Mouse (Mus musculus) stomach, postnatal 0 days (tissue): ENCODE measurements around the gene Fbf1.
A peak's percentile ranks its signal among the peaks of the same experiment; 100 is the strongest.

Experiments
- CTCF ChIP-seq: IDR thresholded peaks from 2 replicates; pipeline ENCODE4 v1.5.1; 2016; ENCODE audit warnings: antibody characterized with exemption, low read depth, mild to moderate bottlenecking, moderate library complexity
- EP300 ChIP-seq: optimal IDR thresholded peaks from 2 replicates; pipeline ENCODE3; 2016; ENCODE audit warnings: antibody characterized with exemption

- TF ChIP-seq CTCF (peak; percentile 18; the same call in 1 of the 2 replicates), EP300 (no peak)
Observed at GRCm38 (mm10) chr11:116101931-116102381, 66.0 kb downstream of the Fbf1 start.
